Mouse (Mus musculus): Measurements from ENCODE around the gene Topbp1.

- TF ChIP-seq FLI1 (IDR thresholded peaks at IDR 0.05; ENCODE audit: low read length) (no peak), GATA1 (IDR thresholded peaks at IDR 0.05; ENCODE audit: borderline replicate concordance, low read length) (no peak)
Measured at GRCm38 (mm10) chr9:103347996-103348490, 43.0 kb downstream of the Topbp1 start.

Measured in megakaryocyte, embryonic 14.5 days (primary cell).